In the genomic region with DNA sequence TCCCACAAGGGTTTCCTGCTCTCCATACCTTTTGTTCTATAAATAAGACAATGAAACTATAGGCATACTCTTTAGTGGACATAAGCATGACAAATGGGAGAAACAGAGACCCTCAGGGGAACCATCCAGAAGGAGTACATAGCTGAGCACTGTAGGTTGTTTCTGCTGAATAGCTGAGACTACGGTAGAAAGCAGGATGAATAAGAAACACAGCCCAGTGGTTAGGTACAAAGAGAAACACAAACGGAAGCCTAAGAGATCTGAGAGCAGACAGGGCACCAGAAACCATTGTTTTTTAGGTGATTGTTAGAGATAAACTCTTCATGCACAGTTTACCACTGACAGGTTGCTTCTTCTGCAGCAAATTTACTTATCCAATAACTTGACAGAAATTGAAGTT, we compare ENCODE assay signal across 17 mouse cellular contexts. TPM values are rescaled to one million over a fixed set of nuclear protein-coding genes. Genes with fewer than 3 reads are reported as not detected.
"Had no signal": no experiment of that assay in that cellular context is flagged by ENCODE, and none has a peak within 500 bp of the region (broad histone marks: within the 10 kb centered on the region; RNA-seq: fewer than 3 reads in every experiment).

No protein-coding gene starts in this region.

- H3K4me3 ChIP-seq: liver, embryonic 15.5 days; myocyte; neural tube, embryonic 12.5 days had no signal

- ATAC-seq: intestine, embryonic 16.5 days; lung, postnatal 0 days; midbrain, embryonic 13.5 days had no signal

- H3K4me2 ChIP-seq: liver, embryonic 11.5 days; liver, embryonic 15.5 days had no signal

- DNase-seq: kidney, adult 2 months; kidney, postnatal 25 days; layer of hippocampus, adult 9-11 months; layer of hippocampus, postnatal 36 days; left cerebral cortex, postnatal 4 days; lung, adult 2 months; lung, postnatal 36 days; retina, postnatal 1 day; right cerebral cortex, postnatal 4 days; spleen, adult 18-20 months had no signal

- H3K4me1 ChIP-seq: liver, embryonic 15.5 days had no signal

- H3K9ac ChIP-seq: liver, embryonic 15.5 days; midbrain, embryonic 13.5 days; neural tube, embryonic 12.5 days had no signal

- H3K27ac ChIP-seq: liver, embryonic 15.5 days; midbrain, embryonic 13.5 days; neural tube, embryonic 12.5 days had no signal

- H3K36me3 ChIP-seq: liver, embryonic 15.5 days; midbrain, embryonic 13.5 days; neural tube, embryonic 12.5 days had no signal

- H3K9me3 ChIP-seq: liver, embryonic 15.5 days; midbrain, embryonic 13.5 days; neural tube, embryonic 12.5 days had no signal

RNA-seq across cellular contexts. Expression of gene Kcna2, which starts 1.1 kb away (rescaled TPM):
- polyA plus RNA-seq: myocyte had no signal
